Mouse (Mus musculus) heart, embryonic 12.5 days (tissue): ENCODE data around the gene Git2. TPM values are rescaled to one million over a fixed set of nuclear protein-coding genes. Genes with fewer than 3 reads are reported as not detected.

Experiments used
- ATAC-seq: fragments of 200-750 bp; cut with Nextera tagmentation; 2 replicates; pipeline ENCODE4 v1.8.0; 2017; ENCODE audit warnings: moderate TSS enrichment, moderate library complexity; ENCODE audit not compliant: insufficient number of reproducible peaks, low FRiP score
- H3K27ac ChIP-seq: fragments of 300-500 bp; sonication (generic); 2 replicates; pipeline ENCODE4 v1.5.1; 2016; ENCODE audit warnings: mild to moderate bottlenecking, moderate library complexity; ENCODE audit not compliant: poor library complexity, severe bottlenecking
- H3K27me3 ChIP-seq: fragments of 300-500 bp; sonication (generic); replicated peaks from 2 replicates; pipeline ENCODE4 v1.6.1; 2016; ENCODE audit warnings: mild to moderate bottlenecking, moderate library complexity
- H3K36me3 ChIP-seq: fragments of 300-500 bp; sonication (generic); 2 replicates; pipeline ENCODE4 v1.6.1; 2016; ENCODE audit warnings: mild to moderate bottlenecking, moderate library complexity
- H3K4me1 ChIP-seq: fragments of 300-500 bp; sonication (generic); replicated peaks from 2 replicates; pipeline ENCODE4 v1.6.1; 2016; ENCODE audit warnings: mild to moderate bottlenecking
- H3K4me2 ChIP-seq: fragments of 300-500 bp; sonication (generic); 2 replicates; pipeline ENCODE4 v1.6.1; 2016; ENCODE audit warnings: mild to moderate bottlenecking, moderate library complexity
- H3K4me3 ChIP-seq: fragments of 300-500 bp; sonication (generic); 2 replicates; pipeline ENCODE4 v1.5.1; 2016; ENCODE audit warnings: mild to moderate bottlenecking
- H3K9ac ChIP-seq: fragments of 300-500 bp; sonication (generic); 2 replicates; pipeline ENCODE4 v1.6.1; 2016; ENCODE audit warnings: mild to moderate bottlenecking, moderate library complexity
- H3K9me3 ChIP-seq: fragments of 300-500 bp; sonication (generic); replicated peaks from 2 replicates; pipeline ENCODE4 v1.6.1; 2016; ENCODE audit warnings: mild to moderate bottlenecking, moderate library complexity
- WGBS: fragments of 180-500 bp; shearing (Covaris S2); methylation state at CpG from one replicate; pipeline ENCODE4 v1.1.7; 2016; 5-methylcytosine and 5-hydroxymethylcytosine counted together
- polyA plus RNA-seq: library from polyadenylated mRNA; unstranded; fragments of >200 nt; fragmentation: Nextera tagmentation; extraction: Ambion mirVana; gene quantifications from 2 replicates; pipeline ENCODE4 v1.2.1, GENCODE M21; 2016

Git2 gene
- polyA plus RNA-seq, 1 experiment from 2014 or later = 36.4 TPM

DNA sequence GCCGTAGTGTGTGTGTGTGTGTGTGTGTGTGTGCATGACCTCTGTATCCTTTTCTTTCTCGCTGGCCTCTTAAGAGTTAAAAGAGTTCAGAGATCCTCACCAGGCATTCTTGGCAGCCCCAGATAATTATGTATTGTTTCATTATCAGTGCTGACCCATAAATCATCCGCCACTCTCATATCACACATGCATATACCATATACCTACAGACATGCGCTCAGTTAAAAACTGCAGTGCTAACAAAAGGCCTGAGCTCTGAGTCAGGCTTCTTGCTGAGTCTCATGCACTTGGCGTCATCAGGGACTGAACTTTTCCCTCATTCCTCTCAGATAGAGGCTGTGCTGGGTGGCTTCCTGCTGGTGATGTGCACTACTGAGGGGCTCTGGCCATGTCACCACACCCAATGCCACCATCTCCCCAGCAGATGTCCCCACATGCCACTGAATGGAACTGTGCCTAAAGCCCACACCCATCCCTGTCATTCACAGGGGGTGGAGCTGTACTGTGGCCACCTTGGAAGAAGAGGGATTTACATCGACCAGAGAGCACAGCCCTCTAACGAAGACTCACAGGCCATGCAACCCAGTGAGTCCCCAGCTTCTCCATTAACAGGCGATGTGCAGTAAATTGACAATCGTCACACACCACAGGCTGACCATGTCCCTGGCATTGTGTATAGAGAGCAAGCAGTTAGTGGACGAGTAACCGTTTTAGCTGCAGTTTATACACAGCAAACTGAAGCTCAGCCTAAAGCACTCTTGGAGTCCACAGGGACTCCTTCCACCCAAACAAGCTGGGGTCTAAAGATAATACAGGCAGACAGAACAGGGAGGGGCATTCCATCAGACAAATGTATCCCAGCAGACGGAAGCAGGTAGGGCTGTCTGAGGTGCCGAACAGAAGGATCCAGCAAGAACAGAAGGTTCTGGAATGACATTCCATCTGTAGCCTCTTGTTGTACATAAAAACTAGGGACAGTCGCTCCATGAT, 72.6 kb downstream of the Git2 start:
- 56% methylated on average over 14 of the region's 14 CpGs for WGBS
- peaks cover 2% of the 10 kb centered on the region; the same call in 1 of the 2 replicates for H3K4me1 ChIP-seq
- peak; percentile 23; the same call in 1 of the 2 replicates for ATAC-seq
- no peaks in the 10 kb centered on the region for H3K9me3 ChIP-seq
- no peak overlapping the region for H3K9ac ChIP-seq
- no peaks in the 10 kb centered on the region for H3K36me3 ChIP-seq
- no peak overlapping the region for H3K27ac ChIP-seq
- peaks cover 4% of the 10 kb centered on the region; the same call in 1 of the 2 replicates for H3K27me3 ChIP-seq
- H3K4me2 ChIP-seq = no peak overlapping the region
- no peak overlapping the region for H3K4me3 ChIP-seq

DNA sequence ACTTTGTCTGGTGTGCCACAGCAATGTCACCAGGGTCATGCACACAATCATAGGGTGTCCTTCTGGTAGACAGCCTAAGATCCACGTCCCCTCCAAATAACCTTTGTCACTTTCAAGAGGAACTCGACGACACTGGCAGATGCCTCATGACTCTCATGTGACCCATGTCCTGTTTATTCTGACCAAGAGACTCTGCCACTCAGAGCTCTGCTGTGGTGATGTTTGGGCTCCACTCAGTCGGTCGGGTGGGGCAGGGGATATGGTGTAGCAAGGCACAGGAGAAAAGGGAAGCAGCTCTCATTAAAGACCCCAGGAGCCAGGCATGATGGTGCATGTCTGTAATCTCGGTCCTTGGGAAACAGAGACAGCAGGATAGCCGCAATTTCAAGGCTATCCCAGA, 76.3 kb downstream of the Git2 start:
- no peak for ATAC-seq

DNA sequence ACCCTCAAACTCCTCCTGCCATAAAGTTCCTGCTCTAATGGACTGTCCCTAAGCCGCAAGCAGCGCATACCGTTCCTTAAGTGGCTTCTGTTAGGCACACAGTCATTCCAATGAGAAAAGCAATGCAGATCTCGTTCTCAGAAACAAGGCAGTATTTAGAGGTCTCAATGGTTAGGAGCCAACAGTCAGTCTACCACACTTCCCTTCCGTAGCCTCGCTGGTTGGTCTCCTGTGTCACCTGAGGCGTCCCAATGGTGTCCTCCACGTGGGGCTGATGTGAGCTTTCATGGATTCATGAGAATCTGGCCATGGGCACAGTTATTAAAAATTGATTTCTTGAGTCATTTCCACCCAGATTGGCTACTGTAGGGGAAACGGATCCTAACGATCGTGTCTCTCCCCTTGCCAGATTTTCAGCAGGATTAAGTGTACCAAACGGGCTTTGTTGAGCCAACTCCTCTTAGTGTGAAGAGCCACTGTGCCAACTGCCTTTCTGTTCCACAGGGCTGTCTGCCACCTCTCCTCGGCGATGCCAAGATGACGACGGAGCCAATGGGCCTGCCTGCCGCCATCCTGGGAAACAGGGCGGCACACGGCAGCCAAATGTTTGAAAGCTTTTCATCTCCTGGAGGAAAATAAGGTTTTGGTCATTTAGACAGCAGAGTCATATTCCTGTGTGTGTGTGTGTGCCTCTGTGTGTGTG, 77.1 kb downstream of the Git2 start:
- 85% methylated on average over 19 of the region's 19 CpGs for WGBS
- Histone ChIP-seq H3K9ac (no peak overlapping the region), H3K27me3 (peaks cover 25% of the 10 kb centered on the region), H3K4me2 (no peak overlapping the region), H3K9me3 (no peaks in the 10 kb centered on the region), H3K4me3 (no peak overlapping the region), H3K27ac (no peak overlapping the region), H3K36me3 (no peaks in the 10 kb centered on the region), H3K4me1 (no peaks in the 10 kb centered on the region; the same call in 1 of the 2 replicates)
- ATAC-seq = no peak

More for the DNA sequence above, 76.3 kb downstream of the Git2 start:
- H3K9ac ChIP-seq = no peak overlapping the region
- no peak overlapping the region for H3K27ac ChIP-seq
- no peak overlapping the region for H3K4me3 ChIP-seq
- H3K27me3 ChIP-seq = peaks cover 19% of the 10 kb centered on the region; the same call in 1 of the 2 replicates
- H3K9me3 ChIP-seq = no peaks in the 10 kb centered on the region
- H3K4me1 ChIP-seq = no peaks in the 10 kb centered on the region; the same call in 1 of the 2 replicates
- no peak overlapping the region for H3K4me2 ChIP-seq
- 48% methylated on average over 7 of the region's 7 CpGs for WGBS
- no peaks in the 10 kb centered on the region for H3K36me3 ChIP-seq

DNA sequence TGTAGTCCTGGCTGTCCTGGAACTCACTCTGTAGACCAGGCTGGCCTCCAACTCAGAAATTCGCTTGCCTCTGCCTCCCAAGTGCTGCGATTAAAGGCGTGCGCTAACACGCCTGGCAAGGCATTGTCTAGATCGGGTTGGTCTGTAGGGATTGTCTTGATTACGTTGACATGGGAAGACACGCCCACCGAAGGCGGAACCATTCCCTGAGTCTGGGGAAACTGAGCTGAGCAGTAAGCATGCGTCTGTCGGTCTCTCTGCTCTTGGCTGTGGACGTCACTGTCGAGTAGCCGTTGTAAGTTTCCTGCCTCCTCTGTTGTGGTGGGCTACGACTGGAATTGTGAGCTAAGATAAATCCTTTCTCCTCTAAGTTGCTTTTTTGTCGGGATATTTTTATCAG, 78.4 kb downstream of the Git2 start:
- ATAC-seq = no peak
- H3K36me3 ChIP-seq = no peaks in the 10 kb centered on the region
- peaks cover 28% of the 10 kb centered on the region for H3K27me3 ChIP-seq
- no peak overlapping the region for H3K4me3 ChIP-seq
- no peaks in the 10 kb centered on the region for H3K9me3 ChIP-seq
- 72% methylated on average over 17 of the region's 17 CpGs for WGBS
- H3K27ac ChIP-seq = no peak overlapping the region
- H3K4me1 ChIP-seq = no peaks in the 10 kb centered on the region; the same call in 1 of the 2 replicates
- H3K9ac ChIP-seq = no peak overlapping the region
- no peak overlapping the region for H3K4me2 ChIP-seq

DNA sequence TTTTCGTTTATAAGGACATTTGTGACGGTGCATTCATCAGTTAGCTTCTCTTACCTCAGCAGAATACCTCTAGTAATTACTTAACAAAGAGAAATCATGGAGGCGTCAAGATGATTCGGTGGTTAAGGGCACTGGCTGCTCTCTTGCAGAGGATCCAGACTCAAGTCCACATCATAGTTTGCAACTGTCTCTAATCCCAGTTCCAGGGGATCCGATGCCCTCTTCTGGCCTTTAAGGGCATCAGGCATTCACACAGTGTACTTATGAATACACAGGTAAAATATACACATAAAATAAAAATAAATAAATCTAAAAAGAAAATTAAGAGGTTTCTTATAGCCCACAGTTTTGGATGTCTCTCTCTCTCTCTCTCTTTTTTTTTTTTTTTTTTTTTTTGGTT, 79.5 kb downstream of the Git2 start:
- WGBS = 63% methylated on average over 5 of the region's 5 CpGs
- Histone ChIP-seq H3K27me3 (peaks cover 29% of the 10 kb centered on the region), H3K9ac (no peak overlapping the region), H3K9me3 (no peaks in the 10 kb centered on the region), H3K4me3 (no peak overlapping the region), H3K4me2 (no peak overlapping the region), H3K36me3 (no peaks in the 10 kb centered on the region), H3K27ac (no peak overlapping the region), H3K4me1 (peaks cover 3% of the 10 kb centered on the region; the same call in 1 of the 2 replicates)
- ATAC-seq = no peak

DNA sequence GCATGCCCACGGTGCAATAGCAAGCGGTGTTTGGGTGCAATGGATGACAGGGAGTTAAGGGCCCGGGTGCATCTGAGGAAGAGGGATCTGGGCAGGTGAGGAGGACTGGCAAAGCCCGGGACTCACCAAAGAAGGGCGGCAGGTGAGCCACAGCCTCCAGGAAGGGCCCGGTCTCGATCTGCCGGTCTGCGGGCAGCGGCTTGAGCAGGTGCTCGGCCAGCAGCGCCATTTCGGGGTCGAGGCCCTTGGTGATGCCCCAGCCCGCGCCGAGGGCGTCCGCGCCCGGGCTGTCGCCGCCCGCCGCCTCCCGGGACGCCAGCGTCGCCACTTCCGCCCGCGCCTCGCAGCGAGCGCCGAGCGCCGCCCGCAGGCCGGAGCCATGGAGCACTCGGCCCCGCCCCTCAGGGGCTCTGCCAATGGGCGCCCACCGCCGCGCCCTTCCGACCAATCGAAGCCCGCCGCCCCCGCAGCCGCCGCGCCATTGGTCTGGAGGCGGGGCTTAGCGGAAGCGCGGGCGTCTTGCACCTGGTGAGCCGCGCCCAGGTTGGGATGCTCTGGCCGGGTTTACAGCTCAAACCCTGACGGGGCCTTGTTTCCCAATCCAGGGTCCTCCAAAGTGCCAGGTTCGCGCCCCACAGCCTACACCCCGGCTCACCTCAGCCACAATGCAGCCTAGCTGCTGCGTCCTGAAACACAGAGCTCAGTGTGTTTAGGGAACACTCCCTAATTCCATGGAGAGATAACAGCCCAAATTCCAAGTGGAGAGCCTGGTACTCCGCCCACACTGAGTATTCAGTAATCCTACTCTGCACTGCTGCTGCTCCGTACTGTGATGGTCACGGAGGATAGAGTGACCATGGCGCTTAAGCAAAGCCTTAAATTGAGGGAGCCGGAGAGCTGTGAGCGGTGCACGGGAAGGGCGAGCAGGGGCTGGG, 84.4 kb downstream of the Git2 start, which contains the start of gene Gltp:
Gene Gltp (minus strand): TSS at position 352 of the 935 bp plus-strand sequence.
- peak; percentile 96 for ATAC-seq
- no peaks in the 10 kb centered on the region for H3K9me3 ChIP-seq
- no peaks in the 10 kb centered on the region for H3K36me3 ChIP-seq
- H3K27me3 ChIP-seq = peaks cover 25% of the 10 kb centered on the region
- WGBS = 3% methylated on average over 74 of the region's 75 CpGs
- H3K27ac ChIP-seq = no peak within 1 kb of the TSS
- peaks cover 16% of the 10 kb centered on the region for H3K4me1 ChIP-seq
- H3K4me3 ChIP-seq = peak within 1 kb of the TSS; percentile 78
- peak within 1 kb of the TSS; percentile 89 for H3K9ac ChIP-seq
- H3K4me2 ChIP-seq = peak within 1 kb of the TSS; percentile 94

DNA sequence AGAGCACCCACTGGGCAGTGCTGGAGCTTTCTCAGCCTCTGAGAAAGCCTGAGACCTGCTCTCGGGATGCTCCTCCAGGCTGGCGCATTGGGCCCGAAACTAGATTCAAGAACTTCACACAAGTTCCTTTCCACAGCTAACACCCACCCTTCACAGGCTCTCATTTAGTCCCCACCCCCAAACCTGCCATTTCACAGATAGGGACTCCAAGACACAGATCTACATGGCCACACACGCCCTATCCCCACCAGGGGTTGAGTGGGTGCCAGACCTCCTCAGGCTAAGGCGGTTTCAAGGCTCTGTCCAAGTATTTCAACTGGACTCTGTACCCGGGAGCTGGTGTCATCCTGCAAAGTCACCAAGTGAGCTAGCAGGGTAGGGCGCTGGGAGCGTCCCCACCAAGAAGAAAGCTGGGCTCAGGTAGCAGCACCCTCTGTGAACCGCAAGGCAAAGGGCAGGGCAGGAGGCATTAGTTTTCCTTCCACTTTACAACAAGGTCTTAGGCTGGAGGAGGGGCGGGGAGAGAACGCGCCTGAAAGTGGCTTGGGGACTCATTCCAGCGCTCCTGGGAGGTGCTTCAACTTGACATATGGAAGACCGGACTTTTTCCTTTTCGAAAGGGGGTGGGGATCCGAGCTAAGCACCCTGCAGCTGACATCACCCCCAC, 85.5 kb downstream of the Git2 start:
- Histone ChIP-seq H3K27ac (no peak overlapping the region), H3K9me3 (no peaks in the 10 kb centered on the region), H3K4me1 (peaks cover 16% of the 10 kb centered on the region), H3K9ac (peak overlapping the region; percentile 89), H3K4me3 (peak overlapping the region; percentile 78), H3K4me2 (peak overlapping the region; percentile 94), H3K36me3 (no peaks in the 10 kb centered on the region), H3K27me3 (peaks cover 16% of the 10 kb centered on the region)
- no peak for ATAC-seq
- WGBS = 18% methylated on average over 16 of the region's 16 CpGs

DNA sequence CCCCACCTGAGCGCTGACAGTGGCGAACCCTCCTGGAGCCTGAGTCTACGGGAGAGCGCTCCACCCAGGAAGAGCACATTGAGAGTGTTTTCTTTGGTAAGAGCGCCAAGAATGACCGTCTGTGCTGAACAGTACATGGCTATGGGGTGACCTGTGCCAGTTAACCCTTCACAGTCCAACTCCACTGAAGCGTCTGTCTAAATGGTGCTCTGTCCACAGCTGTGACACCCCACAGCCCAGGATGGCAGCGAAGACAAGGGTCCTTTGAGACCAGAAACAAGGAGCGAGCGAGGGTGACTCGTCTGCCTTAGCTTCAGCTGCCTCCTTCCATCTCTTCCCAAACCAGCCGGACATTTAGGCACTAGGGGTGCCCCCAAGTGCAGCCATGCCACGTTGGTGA, 86.6 kb downstream of the Git2 start:
- Histone ChIP-seq H3K4me2 (no peak overlapping the region), H3K27me3 (peaks cover 9% of the 10 kb centered on the region; the same call in 1 of the 2 replicates), H3K27ac (no peak overlapping the region), H3K9me3 (no peaks in the 10 kb centered on the region), H3K4me1 (peaks cover 21% of the 10 kb centered on the region), H3K9ac (no peak overlapping the region), H3K4me3 (no peak overlapping the region), H3K36me3 (no peaks in the 10 kb centered on the region)
- no peak for ATAC-seq
- WGBS = 84% methylated on average over 13 of the region's 13 CpGs

DNA sequence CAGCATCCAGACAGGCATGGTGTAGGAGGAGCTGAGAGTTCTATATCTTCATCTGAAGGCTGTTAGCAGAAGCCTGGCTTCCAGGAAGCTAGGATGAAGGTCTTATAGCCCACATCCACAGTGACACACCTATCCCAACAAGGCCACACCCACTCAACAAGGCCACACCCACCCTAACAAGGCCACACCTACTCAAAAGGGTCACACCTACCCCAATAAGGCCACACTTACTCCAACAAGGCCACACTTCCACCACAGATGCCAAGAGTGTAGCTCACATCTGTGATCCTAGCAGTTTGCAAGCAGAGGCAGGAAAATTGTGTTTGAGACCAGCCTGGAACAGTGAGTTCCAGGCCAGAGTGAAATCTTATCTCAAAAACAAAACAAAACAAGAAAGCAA, 87.4 kb downstream of the Git2 start:
- Histone ChIP-seq H3K4me1 (peaks cover 21% of the 10 kb centered on the region), H3K4me3 (no peak overlapping the region), H3K27me3 (peaks cover 4% of the 10 kb centered on the region; the same call in 1 of the 2 replicates), H3K4me2 (no peak overlapping the region), H3K27ac (no peak overlapping the region), H3K36me3 (no peaks in the 10 kb centered on the region), H3K9me3 (no peaks in the 10 kb centered on the region), H3K9ac (no peak overlapping the region)
- no peak for ATAC-seq

DNA sequence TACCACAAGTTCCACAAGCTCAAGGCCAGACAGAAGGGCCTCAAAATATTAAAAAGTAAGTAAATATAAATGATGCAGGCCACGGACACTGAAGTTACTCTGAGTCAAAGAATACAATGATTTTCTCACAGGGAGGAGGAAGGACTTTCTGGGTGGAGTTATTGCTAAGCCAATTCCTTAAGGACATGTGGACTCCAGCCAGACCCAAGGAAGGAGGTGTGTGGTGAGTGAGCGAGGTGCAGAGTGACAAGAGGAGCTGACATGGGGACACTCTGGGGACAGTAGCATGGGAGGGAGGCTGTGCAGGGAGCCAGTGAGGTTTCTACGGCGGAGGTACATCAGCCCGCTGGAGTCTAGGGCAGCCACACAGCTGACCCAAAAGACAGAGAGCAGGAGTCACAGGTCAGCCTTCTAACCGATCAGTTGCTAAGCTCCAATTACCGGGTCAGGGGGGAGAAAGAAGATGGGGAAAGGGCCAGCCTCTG, 88.5 kb downstream of the Git2 start:
- Histone ChIP-seq H3K4me1 (peaks cover 24% of the 10 kb centered on the region), H3K9me3 (no peaks in the 10 kb centered on the region), H3K27me3 (no peaks in the 10 kb centered on the region), H3K4me3 (no peak overlapping the region), H3K27ac (no peak overlapping the region), H3K9ac (no peak overlapping the region), H3K4me2 (no peak overlapping the region), H3K36me3 (no peaks in the 10 kb centered on the region)
- no peak for ATAC-seq
- 57% methylated on average over 7 of the region's 7 CpGs for WGBS
